ENCODE assay signal across 8 mouse cellular contexts in the genomic region with DNA sequence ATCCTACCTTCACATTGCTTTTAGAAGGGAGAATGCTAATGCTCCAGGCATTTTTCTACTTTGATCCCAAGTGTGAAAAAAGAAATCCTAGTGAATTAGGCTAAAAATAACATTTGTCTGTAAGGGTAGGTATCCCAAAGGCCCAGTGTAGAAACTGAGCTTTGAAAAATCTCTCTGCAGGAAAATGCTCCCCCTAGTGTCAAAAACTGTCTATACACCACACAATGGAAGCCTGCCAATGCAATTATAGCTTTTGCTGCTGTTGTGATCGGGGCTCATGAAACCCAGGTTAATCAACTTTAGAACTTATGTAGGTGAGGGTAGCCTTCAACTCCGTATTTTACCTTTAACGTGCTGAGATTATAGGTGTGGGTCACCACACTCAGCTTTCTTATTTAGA. TPM values are rescaled to one million over a fixed set of nuclear protein-coding genes. Genes with fewer than 3 reads are reported as not detected.
DNase-seq lines count a peak whose midpoint lies in the region; ATAC-seq and TF ChIP-seq lines count a peak whose summit lies in the region.

No protein-coding gene starts in this region.

- no peak overlapping the region for H3K27ac ChIP-seq in kidney, embryonic 15.5 days
- no peak overlapping the region; the same call in 1 of the 2 replicates for H3K27ac ChIP-seq in CH12.LX (ENCODE audit: insufficient read depth, low read depth)

- H3K9me3 ChIP-seq in kidney, embryonic 15.5 days (replicated peaks): no peaks in the 10 kb centered on the region
- H3K9me3 ChIP-seq in CH12.LX (replicated peaks; ENCODE audit: low read length): no peaks in the 10 kb centered on the region

- H3K4me1 ChIP-seq in kidney, embryonic 15.5 days: no peaks in the 10 kb centered on the region
- H3K4me1 ChIP-seq in CH12.LX (ENCODE audit: control insufficient read depth in 1 of 2, insufficient read depth in 2 of 2): peaks cover 15 to 76% of the 10 kb centered on the region in 2 experiments; a peak in 3 of 4 replicates

- peak; percentile 98 for TF ChIP-seq RAD21 in CH12.LX (IDR thresholded peaks at IDR 0.05; ENCODE audit: low read depth, low read length)

- 32% methylated on average over 3 of the region's 3 CpGs for WGBS in kidney, embryonic 15.5 days

- no peak overlapping the region for H3K9ac ChIP-seq in kidney, embryonic 15.5 days
- peak overlapping the region; percentile 99 for H3K9ac ChIP-seq in CH12.LX (ENCODE audit: insufficient read depth, low read depth)

- TF ChIP-seq EP300 in CH12.LX (IDR thresholded peaks at IDR 0.05; ENCODE audit: low read length): no peak

- in situ Hi-C loops in CH12.LX (cut with MboI; ENCODE audit: low pct_ligation_motif_present, low pct_unique_long_range_greater_than_20kb, low sequenced_read_pairs): loop anchor here (5.0 to 10.0 kb wide), 2 partner anchors 76 to 351 kb away; no protein-coding TSS in a partner anchor

- no peak overlapping the region for H3K4me3 ChIP-seq in kidney, embryonic 15.5 days (replicated peaks)
- H3K4me3 ChIP-seq in CH12.LX (replicated peaks in 1 of 3; ENCODE audit: low read depth in 2 of 3, low read length in 2 of 3, poor library complexity in 1 of 3): no peak overlapping the region

- DNase-seq in kidney, adult 18-20 months: peak; percentile 34
- peak; percentile 89 for DNase-seq in CH12.LX (ENCODE audit: extremely low read depth)
- DNase-seq in adrenal gland, postnatal 36 days: peak; percentile 40 to 61
- peak; percentile 82 for DNase-seq in fibroblast of lung, adult 2 months (ENCODE audit: low read depth)
- peak; percentile 36 to 69 for DNase-seq in kidney, postnatal 25 days
- peak; percentile 28 to 62 for DNase-seq in urinary bladder, postnatal 4 days (ENCODE audit: low spot score in 2 of 2)

- H3K4me2 ChIP-seq in kidney, embryonic 15.5 days: no peak overlapping the region
- peak overlapping the region; percentile 5; the same call in 1 of the 2 replicates for H3K4me2 ChIP-seq in CH12.LX (ENCODE audit: insufficient read depth, low read depth, poor library complexity, severe bottlenecking)

- peak; percentile 96 to 97 for TF ChIP-seq CTCF in CH12.LX (conservative IDR thresholded peaks at IDR 0.05 in 1 of 2, IDR thresholded peaks at IDR 0.05 in 1 of 2; ENCODE audit: low read depth in 2 of 2, low read length in 2 of 2)

- peaks cover 6% of the 10 kb centered on the region; the same call in 1 of the 2 replicates for H3K36me3 ChIP-seq in kidney, embryonic 15.5 days
- peaks cover 2 to 20% of the 10 kb centered on the region in 2 experiments for H3K36me3 ChIP-seq in CH12.LX (replicated peaks in 1 of 2; ENCODE audit: control insufficient read depth in 1 of 2, insufficient read depth in 1 of 2, low read length in 1 of 2)

- no peak; the same call in 1 of the 2 replicates for TF ChIP-seq POLR2A in CH12.LX (IDR thresholded peaks at IDR 0.05; ENCODE audit: low read depth, low read length)

- H3K79me2 ChIP-seq in CH12.LX (replicated peaks; ENCODE audit: control insufficient read depth, extremely low read depth, insufficient read depth, poor library complexity, severe bottlenecking): peaks cover 5% of the 10 kb centered on the region

- H3K27me3 ChIP-seq in kidney, embryonic 15.5 days: no peaks in the 10 kb centered on the region
- no peaks in the 10 kb centered on the region for H3K27me3 ChIP-seq in CH12.LX (replicated peaks)

- dilution Hi-C loops in CH12.LX (cut with MboI; ENCODE audit: extremely low pct_ligation_motif_present, extremely low pct_unique_long_range_greater_than_20kb, low sequenced_read_pairs): no loop called here

- ATAC-seq in kidney, embryonic 15.5 days (replicated peaks; ENCODE audit: low FRiP score): no peak
- ATAC-seq in megakaryocyte progenitor cell, adult 5-6 weeks (replicated peaks; ENCODE audit: poor library complexity): peak; percentile 70

TF ChIP-seq in CH12.LX, 34 proteins besides CTCF, POLR2A, EP300 and RAD21:
- TF ChIP-seq NRF1 (IDR thresholded peaks at IDR 0.05; ENCODE audit: low read depth, low read length) (no peak), SMC3 (IDR thresholded peaks at IDR 0.05; ENCODE audit: low read depth, low read length) (peak; percentile 98), MAZ (IDR thresholded peaks at IDR 0.05; ENCODE audit: low read depth, low read length) (no peak; the same call in 1 of the 2 replicates), MYC (IDR thresholded peaks at IDR 0.05; ENCODE audit: low read depth, low read length) (0 out of 2 replicates have a peak, but pooled peaks have one; percentile 42), JUND (conservative IDR thresholded peaks at IDR 0.05; ENCODE audit: low read depth, low read length) (peak; percentile 73), MAFK (IDR thresholded peaks at IDR 0.05; ENCODE audit: insufficient replicate concordance, low read length) (no peak), USF2 (conservative IDR thresholded peaks at IDR 0.05; ENCODE audit: low read depth, low read length) (no peak), RCOR1 (conservative IDR thresholded peaks at IDR 0.05; ENCODE audit: low read depth, low read length) (no peak), ZKSCAN1 (IDR thresholded peaks at IDR 0.05; ENCODE audit: borderline replicate concordance, low read depth, low read length) (no peak), ZMIZ1 (IDR thresholded peaks at IDR 0.05; ENCODE audit: low read depth, low read length) (no peak), ZC3H11A (IDR thresholded peaks at IDR 0.05; ENCODE audit: low read depth, low read length) (peak; percentile 89), USF1 (IDR thresholded peaks at IDR 0.05; ENCODE audit: low read depth, low read length) (no peak), JUN (IDR thresholded peaks at IDR 0.05; ENCODE audit: insufficient read depth, low read depth, low read length) (no peak), POLR2AphosphoS2 (IDR thresholded peaks at IDR 0.05; ENCODE audit: low read depth, low read length) (no peak), IRF4 (IDR thresholded peaks at IDR 0.05; ENCODE audit: low read depth, low read length) (peak; percentile 51; the same call in 1 of the 2 replicates), MEF2A (IDR thresholded peaks at IDR 0.05; ENCODE audit: borderline replicate concordance, low read depth, low read length) (peak; percentile 91), BHLHE40 (IDR thresholded peaks at IDR 0.05; ENCODE audit: low read depth, low read length) (0 out of 2 replicates have a peak, but pooled peaks have one; percentile 40)

RNA-seq across cellular contexts. Expression of a gene that starts 30.2 kb away (rescaled TPM):
- 139 and 144 TPM in 2 replicates for polyA plus RNA-seq in kidney, embryonic 15.5 days (2015; fragmentation: Nextera tagmentation; extraction: Ambion mirVana)
- total RNA-seq in CH12.LX (2012; rRNA removed) (80.9 and 86.9 TPM in 2 replicates), CH12.LX (2014; rRNA removed) (209 and 231 TPM in 2 replicates)
- polyA plus RNA-seq in CH12.LX (2012; ENCODE audit: insufficient read length, low read depth): 166 and 167 TPM in 2 replicates
- total RNA-seq in adrenal gland, postnatal 36 days (2021): 100 to 1,000 TPM in 1 of 2 experiments, 10 to 100 TPM in 1; 96.3 to 185 TPM
- total RNA-seq in megakaryocyte progenitor cell, adult 5-6 weeks (2015): 135 and 167 TPM in 2 replicates
- total RNA-seq in megakaryocyte progenitor cell, adult 5-6 weeks (2017): 94.0 and 120 TPM in 2 replicates

RNA-seq across cellular contexts. Expression of a gene that starts 30.3 kb away (rescaled TPM):
- 35.8 and 38.2 TPM in 2 replicates for polyA plus RNA-seq in kidney, embryonic 15.5 days (2015; fragmentation: Nextera tagmentation; extraction: Ambion mirVana)
- total RNA-seq in CH12.LX (2012; rRNA removed) (29.8 and 39.4 TPM in 2 replicates), CH12.LX (2014; rRNA removed) (34.7 and 40.9 TPM in 2 replicates)
- polyA plus RNA-seq in CH12.LX (2012; ENCODE audit: insufficient read length, low read depth): 48.2 and 54.5 TPM in 2 replicates
- total RNA-seq in adrenal gland, postnatal 36 days (2021): 10 to 100 TPM; 14.1 to 17.4 TPM
- 22.5 and 23.3 TPM in 2 replicates for total RNA-seq in megakaryocyte progenitor cell, adult 5-6 weeks (2015)
- total RNA-seq in megakaryocyte progenitor cell, adult 5-6 weeks (2017): 26.1 and 27.1 TPM in 2 replicates

Comparison
In these comparisons a context has a peak if more than half of its experiments do, and no peak if none do; other contexts are left out.
1. DNase-seq: peak in every context shown above with its lines; median percentile 89 in CH12.LX; 82 in fibroblast of lung, adult 2 months; 52 in kidney, postnatal 25 days; 50 in adrenal gland, postnatal 36 days; 45 in urinary bladder, postnatal 4 days; 34 in kidney, adult 18-20 months.